Mouse (Mus musculus) spleen, adult 10 weeks (tissue): ENCODE measurements around the gene Actc1. TPM values are rescaled to one million over a fixed set of nuclear protein-coding genes. Genes with fewer than 3 reads are reported as not detected.

ENCODE experiments used
- polyA plus RNA-seq: library from polyadenylated mRNA; stranded (reverse); fragments of 350-450 nt; fragmentation: Illumina TruSeq; extraction: RNeasy Lipid Tissue Mini Kit (QIAGEN cat#74804); gene quantifications from one replicate; pipeline ENCODE4 v1.2.3, GENCODE M21; 2015; ENCODE audit warnings: low replicate concordance; ENCODE audit not compliant: insufficient read depth

Actc1 gene
- polyA plus RNA-seq = not detected

GRCm38 (mm10) chr2:114052696-114053598, at the start of gene Actc1:
Gene Actc1 (minus strand): TSS chr2:114053548.

GRCm38 (mm10) chr2:114013295-114013771, 40.0 kb downstream of the Actc1 start, which contains the start of gene Gjd2:
Gene Gjd2 (minus strand): TSS chr2:114013619.

Other genes starting within 250 kb of the Actc1 start
- gene Scg5, start 224.4 kb downstream of the Actc1 start, polyA plus RNA-seq = 1.1 TPM
- gene Arhgap11a, start 204.9 kb downstream of the Actc1 start, polyA plus RNA-seq = 25.3 TPM
- not detected for gene Gjd2, start 39.9 kb downstream of the Actc1 start, polyA plus RNA-seq
- gene Aqr, start 133.5 kb upstream of the Actc1 start, polyA plus RNA-seq = 54.9 TPM
- gene Zfp770, start 147.9 kb upstream of the Actc1 start, polyA plus RNA-seq = 17.9 TPM